13 mouse cellular contexts compared by ENCODE assay signal in genomic region chr5:99499404-99500089, GRCm38 (mm10).
DNase-seq lines count a peak whose midpoint lies in the region; ATAC-seq and TF ChIP-seq lines count a peak whose summit lies in the region.
"Had no signal": no experiment of that assay in that cellular context is flagged by ENCODE, and none has a peak within 500 bp of the region (broad histone marks: within the 10 kb centered on the region; RNA-seq: fewer than 3 reads in every experiment).

No protein-coding gene starts in this region.

- no peaks in the 10 kb centered on the region for H3K36me3 ChIP-seq in kidney, adult 2 months (ENCODE audit: control insufficient read depth, insufficient read depth, low read length)
- H3K36me3 ChIP-seq in intestine, embryonic 16.5 days (ENCODE audit: control insufficient read depth, insufficient read depth, low read length) = no peaks in the 10 kb centered on the region
- H3K36me3 ChIP-seq: heart, embryonic 13.5 days; hindbrain, embryonic 10.5 days had no signal

- H3K9me3 ChIP-seq in intestine, embryonic 16.5 days (ENCODE audit: control insufficient read depth, low read length) = no peaks in the 10 kb centered on the region
- H3K9me3 ChIP-seq: heart, embryonic 13.5 days; hindbrain, embryonic 10.5 days had no signal

- H3K27me3 ChIP-seq in kidney, adult 2 months (replicated peaks; ENCODE audit: control insufficient read depth, insufficient read depth, low read length) = no peaks in the 10 kb centered on the region
- no peaks in the 10 kb centered on the region for H3K27me3 ChIP-seq in intestine, embryonic 16.5 days (replicated peaks; ENCODE audit: control insufficient read depth, insufficient read depth, low read length)
- H3K27me3 ChIP-seq: heart, embryonic 13.5 days had no signal

- no peak overlapping the region for H3K4me3 ChIP-seq in kidney, adult 2 months (ENCODE audit: insufficient read depth, low read depth, low read length)
- H3K4me3 ChIP-seq in intestine, embryonic 16.5 days (ENCODE audit: low read length) = no peak overlapping the region
- H3K4me3 ChIP-seq: heart, embryonic 13.5 days; hindbrain, embryonic 10.5 days had no signal

- 0 out of 2 replicates have a peak, but pooled peaks cover 2% of the 10 kb centered on the region for H3K4me1 ChIP-seq in kidney, adult 2 months (ENCODE audit: control insufficient read depth, insufficient read depth, low read length)
- peaks cover 5% of the 10 kb centered on the region; the same call in 1 of the 2 replicates for H3K4me1 ChIP-seq in intestine, embryonic 16.5 days (ENCODE audit: control insufficient read depth, insufficient read depth, low read length)

- H3K9ac ChIP-seq in intestine, embryonic 16.5 days (ENCODE audit: low read depth, low read length) = no peak overlapping the region
- H3K9ac ChIP-seq: heart, embryonic 13.5 days; liver, embryonic 14.5 days had no signal

- no peak overlapping the region for H3K4me2 ChIP-seq in intestine, embryonic 16.5 days (ENCODE audit: low read depth, low read length)
- H3K4me2 ChIP-seq: heart, embryonic 13.5 days had no signal

- no peak for ATAC-seq in intestine, embryonic 16.5 days

- intact Hi-C loops in left cerebral cortex, postnatal 10 days (cut with DNase I) = loop anchor here (5.0 kb wide), 1 partner anchor 247 kb away; no protein-coding TSS in a partner anchor

- TF ChIP-seq CTCF in kidney, adult 2 months (conservative IDR thresholded peaks at IDR 0.05; ENCODE audit: insufficient read depth, insufficient read length, low read depth, low read length) = no peak

- 62% methylated on average over 7 of the region's 7 CpGs for WGBS in kidney, adult 2 months
- 64% methylated on average over 7 of the region's 7 CpGs for WGBS in intestine, embryonic 16.5 days

- H3K27ac ChIP-seq in kidney, adult 2 months (ENCODE audit: insufficient read depth, low read depth, low read length) = no peak overlapping the region
- H3K27ac ChIP-seq in intestine, embryonic 16.5 days (ENCODE audit: low read length) = no peak overlapping the region
- H3K27ac ChIP-seq: heart, embryonic 13.5 days; hindbrain, embryonic 10.5 days; liver, embryonic 14.5 days had no signal

- TF ChIP-seq POLR2A in kidney, adult 2 months (IDR thresholded peaks at IDR 0.05; ENCODE audit: low read depth, low read length) = no peak

- peak; percentile 18 for DNase-seq in kidney, adult 2 months
- no peak for DNase-seq in kidney, adult 9 months
- peak; percentile 24 for DNase-seq in 3134 (ENCODE audit: extremely low read depth, insufficient read length, low spot score)
- peak; percentile 67 for DNase-seq in Muller cell, postnatal 12 days (ENCODE audit: inconsistent ontology term)
- peak; percentile 60 for DNase-seq in induced T-regulatory cell, adult 2 months (ENCODE audit: low read depth)
- no peak for DNase-seq in testis, postnatal 14 days (ENCODE audit: low spot score)
- no peak for DNase-seq in left cerebral cortex, postnatal 10 days (ENCODE audit: extremely low spot score in 1 of 2, low spot score in 2 of 2)
- DNase-seq: cerebellum, postnatal 25 days; gastrocnemius, postnatal 36 days had no signal

Comparison
In these comparisons a context has a peak if more than half of its experiments do, and no peak if none do; other contexts are left out.
1. DNase-seq: peak in kidney, adult 2 months (single experiment), 3134 (single experiment), Muller cell, postnatal 12 days (single experiment) and induced T-regulatory cell, adult 2 months (single experiment); none in kidney, adult 9 months (single experiment), testis, postnatal 14 days (single experiment) and left cerebral cortex, postnatal 10 days (0 of 2).